Mouse (Mus musculus) erythroblast, embryonic 14.5 days (primary cell): ENCODE results near the gene Itga9.

Experiments used
- GATA1 ChIP-seq: IDR thresholded peaks from 2 replicates; pipeline ENCODE4 v1.6.1; 2012; ENCODE audit warnings: low read length, inconsistent platforms, mixed read lengths
- TAL1 ChIP-seq: IDR thresholded peaks from 3 replicates; pipeline ENCODE4 v1.6.1; 2012; ENCODE audit warnings: low read length, inconsistent platforms, mixed read lengths

- no peak for TF ChIP-seq GATA1
- no peak for TF ChIP-seq TAL1
These were observed 226.9 kb downstream of the Itga9 start for GRCm38 (mm10) chr9:118833413-118833812.
